ENCODE assay signal across 10 mouse cellular contexts in genomic region chr13:51881271-51882128, GRCm38 (mm10). TPM values are rescaled to one million over a fixed set of nuclear protein-coding genes. Genes with fewer than 3 reads are reported as not detected.
DNase-seq lines count a peak whose midpoint lies in the region; ATAC-seq and TF ChIP-seq lines count a peak whose summit lies in the region.
"Had no signal": no experiment of that assay in that cellular context is flagged by ENCODE, and none has a peak within 500 bp of the region (broad histone marks: within the 10 kb centered on the region; RNA-seq: fewer than 3 reads in every experiment).

No protein-coding gene starts in this region.

- no peaks in the 10 kb centered on the region for H3K27me3 ChIP-seq in kidney, embryonic 15.5 days
- no peaks in the 10 kb centered on the region for H3K27me3 ChIP-seq in hindbrain, embryonic 12.5 days
- H3K27me3 ChIP-seq: embryonic facial prominence, embryonic 13.5 days; limb, embryonic 12.5 days had no signal

- H3K9ac ChIP-seq in kidney, embryonic 15.5 days: no peak overlapping the region
- no peak overlapping the region for H3K9ac ChIP-seq in hindbrain, embryonic 12.5 days
- H3K9ac ChIP-seq: embryonic facial prominence, embryonic 13.5 days; limb, embryonic 12.5 days had no signal

- H3K36me3 ChIP-seq in kidney, embryonic 15.5 days: no peaks in the 10 kb centered on the region
- H3K36me3 ChIP-seq in hindbrain, embryonic 12.5 days: no peaks in the 10 kb centered on the region
- H3K36me3 ChIP-seq: embryonic facial prominence, embryonic 13.5 days; limb, embryonic 12.5 days had no signal

- no peak overlapping the region for H3K4me2 ChIP-seq in kidney, embryonic 15.5 days
- H3K4me2 ChIP-seq in hindbrain, embryonic 12.5 days (replicated peaks): no peak overlapping the region
- H3K4me2 ChIP-seq: embryonic facial prominence, embryonic 13.5 days; limb, embryonic 12.5 days had no signal

- no peak overlapping the region for H3K4me3 ChIP-seq in kidney, embryonic 15.5 days (replicated peaks)
- no peak overlapping the region for H3K4me3 ChIP-seq in embryonic fibroblast, embryonic 13.5 days (ENCODE audit: insufficient read depth, low read length)
- H3K4me3 ChIP-seq in hindbrain, embryonic 12.5 days: no peak overlapping the region
- H3K4me3 ChIP-seq: embryonic facial prominence, embryonic 13.5 days; limb, embryonic 12.5 days had no signal

- no peak for TF ChIP-seq CTCF in embryonic fibroblast, embryonic 13.5 days (IDR thresholded peaks at IDR 0.05; ENCODE audit: borderline replicate concordance, insufficient read depth, low read length)

- peaks cover 39% of the 10 kb centered on the region for H3K4me1 ChIP-seq in kidney, embryonic 15.5 days
- H3K4me1 ChIP-seq in embryonic fibroblast, embryonic 13.5 days (ENCODE audit: control insufficient read depth, insufficient read depth, low read length): peaks cover 12% of the 10 kb centered on the region; the same call in 1 of the 2 replicates
- 0 out of 2 replicates have a peak, but pooled peaks cover 4% of the 10 kb centered on the region for H3K4me1 ChIP-seq in hindbrain, embryonic 12.5 days

- 52% methylated on average over 11 of the region's 11 CpGs for WGBS in kidney, embryonic 15.5 days
- 68% methylated on average over 11 of the region's 11 CpGs for WGBS in hindbrain, embryonic 12.5 days

- H3K9me3 ChIP-seq in kidney, embryonic 15.5 days (replicated peaks): no peaks in the 10 kb centered on the region
- H3K9me3 ChIP-seq in hindbrain, embryonic 12.5 days (replicated peaks): no peaks in the 10 kb centered on the region
- H3K9me3 ChIP-seq: embryonic facial prominence, embryonic 13.5 days; limb, embryonic 12.5 days had no signal

- TF ChIP-seq POLR2A in embryonic fibroblast, embryonic 13.5 days (IDR thresholded peaks at IDR 0.05; ENCODE audit: low read depth, low read length): no peak

- DNase-seq in kidney, adult 11 months: peak; percentile 74
- peak; percentile 76 for DNase-seq in kidney, postnatal 10 days
- DNase-seq in lung, postnatal 10 days: peak; percentile 35
- DNase-seq in thymus, postnatal 14 days: no peak
- no peak for DNase-seq in Muller cell, postnatal 12 days (ENCODE audit: inconsistent ontology term)

- H3K27ac ChIP-seq in kidney, embryonic 15.5 days: no peak overlapping the region
- peak overlapping the region; percentile 15; the same call in 1 of the 2 replicates for H3K27ac ChIP-seq in embryonic fibroblast, embryonic 13.5 days (ENCODE audit: insufficient read depth, low read length)
- H3K27ac ChIP-seq in hindbrain, embryonic 12.5 days: no peak overlapping the region
- H3K27ac ChIP-seq: embryonic facial prominence, embryonic 13.5 days; limb, embryonic 12.5 days had no signal

- ATAC-seq in kidney, embryonic 15.5 days (replicated peaks; ENCODE audit: low FRiP score): no peak
- ATAC-seq in hindbrain, embryonic 12.5 days (ENCODE audit: low FRiP score): no peak

RNA-seq across cellular contexts. Expression of gene Gadd45g, which starts 35.0 kb away (rescaled TPM):
- polyA plus RNA-seq in kidney, embryonic 15.5 days (2015; fragmentation: Nextera tagmentation; extraction: Ambion mirVana): 40.2 and 42.8 TPM in 2 replicates
- polyA plus RNA-seq in embryonic fibroblast, embryonic 13.5 days (2011; ENCODE audit: insufficient read length, low read depth, missing spikeins): 66.9 and 101 TPM in 2 replicates
- polyA plus RNA-seq in hindbrain, embryonic 12.5 days (2016; fragmentation: Nextera tagmentation; extraction: Ambion mirVana): 163 and 181 TPM in 2 replicates

Comparison
In these comparisons a context has a peak if more than half of its experiments do, and no peak if none do; other contexts are left out.
1. DNase-seq: peak in kidney, adult 11 months (single experiment), kidney, postnatal 10 days (single experiment) and lung, postnatal 10 days (single experiment); none in thymus, postnatal 14 days (single experiment) and Muller cell, postnatal 12 days (single experiment).